Comparison of ENCODE assay signal across 37 mouse cellular contexts in genomic region chr9:55101117-55101516, GRCm38 (mm10). TPM values are rescaled to one million over a fixed set of nuclear protein-coding genes. Genes with fewer than 3 reads are reported as not detected.
"Had no signal": no experiment of that assay in that cellular context is flagged by ENCODE, and none has a peak within 500 bp of the region (broad histone marks: within the 10 kb centered on the region; RNA-seq: fewer than 3 reads in every experiment).

No protein-coding gene starts in this region.

- H3K4me2 ChIP-seq: heart, embryonic 11.5 days; heart, embryonic 12.5 days; heart, embryonic 13.5 days; heart, embryonic 15.5 days; hindbrain, embryonic 12.5 days; hindbrain, embryonic 13.5 days; hindbrain, embryonic 14.5 days; hindbrain, embryonic 15.5 days; intestine, embryonic 15.5 days; kidney, embryonic 15.5 days had no signal

- ATAC-seq: hindbrain, embryonic 16.5 days; hindbrain, postnatal 0 days; inflammation-experienced regulatory T-cells, adult 6 months; intestine, embryonic 15.5 days; intestine, embryonic 16.5 days; intestine, postnatal 0 days had no signal

- H3K27ac ChIP-seq: heart, embryonic 10.5 days; heart, embryonic 13.5 days; heart, embryonic 15.5 days; hindbrain, embryonic 10.5 days; hindbrain, embryonic 12.5 days; hindbrain, embryonic 13.5 days; hindbrain, embryonic 14.5 days; hindbrain, embryonic 15.5 days; hindbrain, postnatal 0 days; intestine, embryonic 15.5 days; kidney, embryonic 15.5 days; kidney, postnatal 0 days; layer of hippocampus, adult 2 months; left cerebral cortex, adult 2 months had no signal

- H3K27me3 ChIP-seq: heart, embryonic 12.5 days; heart, embryonic 13.5 days; heart, embryonic 15.5 days; hindbrain, embryonic 12.5 days; hindbrain, embryonic 13.5 days; hindbrain, embryonic 15.5 days; intestine, embryonic 15.5 days had no signal

- H3K9me3 ChIP-seq: heart, embryonic 10.5 days; heart, embryonic 12.5 days; heart, embryonic 15.5 days; hindbrain, embryonic 12.5 days; hindbrain, embryonic 13.5 days; hindbrain, embryonic 15.5 days; intestine, embryonic 15.5 days had no signal

- H3K4me3 ChIP-seq: heart, embryonic 10.5 days; heart, embryonic 12.5 days; heart, embryonic 13.5 days; heart, embryonic 15.5 days; hindbrain, embryonic 10.5 days; hindbrain, embryonic 12.5 days; hindbrain, embryonic 13.5 days; hindbrain, embryonic 15.5 days; intestine, embryonic 15.5 days; kidney, embryonic 15.5 days; layer of hippocampus, adult 2 months; left cerebral cortex, adult 2 months had no signal

- H3K4me1 ChIP-seq: heart, embryonic 10.5 days; heart, embryonic 15.5 days; hindbrain, embryonic 12.5 days; hindbrain, embryonic 13.5 days; hindbrain, embryonic 15.5 days; intestine, embryonic 15.5 days; kidney, embryonic 15.5 days had no signal

- DNase-seq: heart, postnatal 10 days; heart, postnatal 36 days; heart, postnatal 4 days; kidney, adult 11 months; kidney, adult 18-20 months; kidney, adult 2 months; kidney, adult 8-10 months; kidney, adult 9 months; kidney, postnatal 10 days; kidney, postnatal 14 days; kidney, postnatal 25 days; kidney, postnatal 36 days; kidney, postnatal 4 days; layer of hippocampus, adult 9-11 months; layer of hippocampus, postnatal 36 days had no signal

- H3K36me3 ChIP-seq: heart, embryonic 10.5 days; heart, embryonic 12.5 days; heart, embryonic 13.5 days; heart, embryonic 15.5 days; hindbrain, embryonic 10.5 days; hindbrain, embryonic 12.5 days; hindbrain, embryonic 13.5 days; hindbrain, embryonic 15.5 days; intestine, embryonic 15.5 days; kidney, embryonic 15.5 days had no signal

- H3K9ac ChIP-seq: heart, embryonic 12.5 days; heart, embryonic 13.5 days; heart, embryonic 15.5 days; hindbrain, embryonic 12.5 days; hindbrain, embryonic 13.5 days; hindbrain, embryonic 14.5 days; hindbrain, embryonic 15.5 days; intestine, embryonic 15.5 days; kidney, embryonic 15.5 days had no signal

RNA-seq across cellular contexts. Expression of gene Chrnb4, which starts 52.5 kb away (rescaled TPM):
- total RNA-seq: heart, postnatal 10 days; heart, postnatal 25 days; hematopoietic stem cell, adult 5-6 weeks; left cerebral cortex, adult 2 months had no signal
- polyA plus RNA-seq: inflammation-experienced regulatory T-cells, adult 6 months had no signal
